Mouse (Mus musculus) stomach, embryonic 16.5 days (tissue): ENCODE measurements around the gene Adal. TPM values are rescaled to one million over a fixed set of nuclear protein-coding genes. Genes with fewer than 3 reads are reported as not detected.

Experiments used
- polyA plus RNA-seq: library from polyadenylated mRNA; unstranded; fragments of >200 nt; fragmentation: Nextera tagmentation; extraction: Ambion mirVana; gene quantifications from 2 replicates; pipeline ENCODE4 v1.2.1, GENCODE M21; 2015

Adal gene
- polyA plus RNA-seq, 1 experiment from 2014 or later: 19.2 TPM

Other genes with a start within 250 kb of the Adal start
- gene Ubr1, start 169.7 kb upstream of the Adal start, polyA plus RNA-seq: 21.3 and 21.5 TPM in 2 replicates
- 4.7 and 4.8 TPM in 2 replicates for gene Tmem62, start 163.4 kb upstream of the Adal start, polyA plus RNA-seq
- gene Ccndbp1, start 132.0 kb upstream of the Adal start, polyA plus RNA-seq: 37.1 and 39.1 TPM in 2 replicates
- gene Epb42, start 103.4 kb upstream of the Adal start, polyA plus RNA-seq: 6.5 and 8.0 TPM in 2 replicates
- gene Tgm5, start 54.6 kb upstream of the Adal start, polyA plus RNA-seq: 1.5 and 2.7 TPM in 2 replicates
- gene Tgm7, start 30.6 kb upstream of the Adal start, polyA plus RNA-seq: 0.14 TPM in 2 replicates
- 19.2 and 20.3 TPM in 2 replicates for gene Lcmt2, start 225 bp downstream of the Adal start, polyA plus RNA-seq
- 47.6 and 50.3 TPM in 2 replicates for gene Tubgcp4, start 30.2 kb downstream of the Adal start, polyA plus RNA-seq
- 8.8 and 9.6 TPM in 2 replicates for gene Zscan29, start 30.7 kb downstream of the Adal start, polyA plus RNA-seq
- gene Trp53bp1, start 131.0 kb downstream of the Adal start, polyA plus RNA-seq: 50.0 and 55.5 TPM in 2 replicates
- 3.2 and 3.5 TPM in 2 replicates for gene Map1a, start 149.2 kb downstream of the Adal start, polyA plus RNA-seq
- gene Ppip5k1, start 215.0 kb downstream of the Adal start, polyA plus RNA-seq: 19.3 and 21.2 TPM in 2 replicates
- gene Ckmt1, start 217.3 kb downstream of the Adal start, polyA plus RNA-seq: 260 and 360 TPM in 2 replicates
- not detected in 2 replicates for gene Strc, start 246.7 kb downstream of the Adal start, polyA plus RNA-seq